Mouse (Mus musculus): ENCODE results near the gene Eps8l2. TPM values are rescaled to one million over a fixed set of nuclear protein-coding genes. Genes with fewer than 3 reads are reported as not detected.

Gene Eps8l2
- polyA plus RNA-seq, 1 experiment from 2014 or later: 29.1 TPM

GRCm38 (mm10) chr7:141335044-141335579 is 3.6 kb upstream of the Eps8l2 start:
- Histone ChIP-seq H3K9ac (no peak overlapping the region), H3K9me3 (no peaks in the 10 kb centered on the region), H3K4me3 (no peak overlapping the region), H3K27ac (no peak overlapping the region), H3K36me3 (peaks cover 20% of the 10 kb centered on the region), H3K4me2 (no peak overlapping the region), H3K27me3 (0 out of 2 replicates have a peak, but pooled peaks cover 4% of the 10 kb centered on the region), H3K4me1 (peaks cover 15% of the 10 kb centered on the region)
- WGBS: 84% methylated on average over 2 of the region's 2 CpGs
- ATAC-seq (ENCODE audit: borderline replicate concordance, extremely low read depth, low FRiP score, low TSS enrichment): no peak

DNA sequence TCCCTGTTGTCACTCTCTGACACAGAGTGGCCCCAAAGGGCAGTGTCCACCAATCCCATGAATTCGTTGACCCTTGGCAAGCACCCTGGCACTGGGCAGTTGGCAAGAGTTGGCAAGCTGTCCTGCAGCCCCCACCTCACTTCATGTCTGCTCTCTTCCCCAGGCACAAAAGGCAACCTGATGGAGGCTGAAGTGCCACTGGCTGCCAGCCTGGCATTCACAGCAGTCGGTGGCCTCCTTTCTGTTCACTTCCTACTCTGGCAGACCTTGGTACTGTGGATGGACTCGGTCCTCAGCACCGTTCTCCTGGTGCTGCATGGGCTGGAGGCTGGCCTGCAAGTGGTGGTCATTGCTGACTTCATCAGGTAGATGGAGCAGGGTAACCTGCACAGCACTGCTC is 3.0 kb upstream of the Eps8l2 start:
- Histone ChIP-seq H3K4me2 (no peak overlapping the region), H3K27me3 (0 out of 2 replicates have a peak, but pooled peaks cover 4% of the 10 kb centered on the region), H3K4me1 (peaks cover 21% of the 10 kb centered on the region), H3K9me3 (no peaks in the 10 kb centered on the region), H3K27ac (no peak overlapping the region), H3K4me3 (no peak overlapping the region), H3K9ac (no peak overlapping the region), H3K36me3 (peaks cover 20% of the 10 kb centered on the region)
- no peak for ATAC-seq (ENCODE audit: borderline replicate concordance, extremely low read depth, low FRiP score, low TSS enrichment)
- 76% methylated on average over 4 of the region's 4 CpGs for WGBS

GRCm38 (mm10) chr7:141336296-141336695 is 2.4 kb upstream of the Eps8l2 start:
- Histone ChIP-seq H3K9me3 (no peaks in the 10 kb centered on the region), H3K4me2 (no peak overlapping the region), H3K36me3 (peaks cover 20% of the 10 kb centered on the region), H3K4me1 (peaks cover 25% of the 10 kb centered on the region), H3K27ac (no peak overlapping the region), H3K9ac (no peak overlapping the region), H3K27me3 (0 out of 2 replicates have a peak, but pooled peaks cover 4% of the 10 kb centered on the region), H3K4me3 (no peak overlapping the region)
- no peak for ATAC-seq (ENCODE audit: borderline replicate concordance, extremely low read depth, low FRiP score, low TSS enrichment)
- WGBS: 73% methylated on average over 3 of the region's 3 CpGs

DNA sequence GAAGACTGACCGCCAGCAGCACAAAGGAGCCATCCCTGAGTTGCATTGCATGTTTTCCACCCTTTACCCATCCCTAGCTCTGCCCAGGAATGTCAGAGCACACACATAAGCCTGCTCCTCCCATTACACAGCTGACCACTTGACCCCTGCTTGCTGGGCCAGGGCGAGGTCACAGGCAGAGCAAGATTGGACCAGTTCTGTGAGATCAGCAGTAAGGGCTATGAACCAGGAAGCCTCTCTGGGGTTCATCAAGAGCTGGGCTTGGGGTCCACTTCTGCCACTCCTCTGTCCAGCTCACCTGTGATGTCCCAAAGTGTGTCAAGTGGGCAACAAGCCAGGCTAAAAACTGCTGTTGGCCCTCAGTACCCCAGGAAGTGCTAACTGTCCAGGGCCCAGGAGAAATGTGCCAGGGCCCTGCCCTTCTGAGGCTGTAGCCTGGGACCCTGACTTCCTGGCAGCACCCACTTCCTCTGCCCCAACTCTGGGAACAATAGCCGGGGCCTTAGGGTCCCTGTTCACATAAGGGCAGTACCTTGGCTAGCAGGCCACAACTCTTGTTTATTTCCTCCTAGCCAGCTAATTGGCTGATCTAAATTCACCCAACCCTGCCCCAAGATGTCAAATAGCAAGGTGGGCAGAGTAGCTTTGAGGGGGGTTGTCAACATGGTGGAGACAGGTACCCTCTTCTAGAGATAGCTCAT is 814 bp upstream of the Eps8l2 start:
- H3K4me1 ChIP-seq: peaks cover 25% of the 10 kb centered on the region
- ATAC-seq (ENCODE audit: borderline replicate concordance, extremely low read depth, low FRiP score, low TSS enrichment): no peak
- H3K27me3 ChIP-seq: 0 out of 2 replicates have a peak, but pooled peaks cover 4% of the 10 kb centered on the region
- H3K36me3 ChIP-seq: peaks cover 17% of the 10 kb centered on the region
- no peaks in the 10 kb centered on the region for H3K9me3 ChIP-seq
- H3K9ac ChIP-seq: no peak overlapping the region
- H3K27ac ChIP-seq: no peak overlapping the region; the same call in 1 of the 2 replicates
- 55% methylated on average over 3 of the region's 3 CpGs for WGBS
- H3K4me3 ChIP-seq: no peak overlapping the region
- H3K4me2 ChIP-seq: no peak overlapping the region

DNA sequence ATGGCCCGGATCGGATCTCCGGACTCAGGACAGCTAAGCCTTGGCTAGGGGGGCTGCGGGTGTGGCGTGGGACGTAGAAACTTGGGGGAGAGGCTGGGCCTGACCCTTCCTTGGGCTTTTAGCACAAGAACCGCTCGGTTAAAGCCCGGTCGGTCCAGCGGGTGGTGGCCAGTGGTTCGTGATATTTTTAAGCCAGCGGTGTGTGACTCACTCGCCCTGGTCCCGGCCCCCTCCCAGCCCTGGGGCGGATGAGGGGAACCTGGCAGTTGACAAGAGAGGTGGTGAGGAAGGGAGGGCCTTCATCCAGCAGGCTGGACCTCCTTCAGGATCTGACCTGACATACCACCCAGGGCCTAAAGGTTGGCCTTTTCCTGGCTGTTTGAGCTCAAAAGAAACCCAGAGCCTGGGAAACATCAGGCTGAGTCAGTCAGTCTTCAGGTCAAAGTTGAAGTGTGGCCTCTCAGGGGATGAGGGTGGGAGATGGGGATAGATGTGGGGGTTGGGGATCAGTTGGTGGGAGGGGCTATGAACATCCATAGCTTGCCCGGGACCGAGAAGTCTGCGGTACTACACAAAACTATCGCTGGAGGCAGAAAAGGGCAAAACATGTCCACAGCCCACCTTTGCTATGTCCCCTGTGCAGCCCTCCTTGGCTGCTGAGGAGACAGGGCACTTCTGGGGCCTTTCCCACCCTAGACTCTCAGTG is 688 bp downstream of the Eps8l2 start:
- H3K27ac ChIP-seq: peak overlapping the region; percentile 81
- H3K9ac ChIP-seq: peak overlapping the region; percentile 36
- WGBS: 32% methylated on average over 20 of the region's 20 CpGs
- no peaks in the 10 kb centered on the region for H3K9me3 ChIP-seq
- H3K4me2 ChIP-seq: peak overlapping the region; percentile 61
- H3K27me3 ChIP-seq: 0 out of 2 replicates have a peak, but pooled peaks cover 4% of the 10 kb centered on the region
- peaks cover 5% of the 10 kb centered on the region; the same call in 1 of the 2 replicates for H3K36me3 ChIP-seq
- ATAC-seq (ENCODE audit: borderline replicate concordance, extremely low read depth, low FRiP score, low TSS enrichment): no peak
- H3K4me3 ChIP-seq: peak overlapping the region; percentile 36
- peaks cover 25% of the 10 kb centered on the region for H3K4me1 ChIP-seq

DNA sequence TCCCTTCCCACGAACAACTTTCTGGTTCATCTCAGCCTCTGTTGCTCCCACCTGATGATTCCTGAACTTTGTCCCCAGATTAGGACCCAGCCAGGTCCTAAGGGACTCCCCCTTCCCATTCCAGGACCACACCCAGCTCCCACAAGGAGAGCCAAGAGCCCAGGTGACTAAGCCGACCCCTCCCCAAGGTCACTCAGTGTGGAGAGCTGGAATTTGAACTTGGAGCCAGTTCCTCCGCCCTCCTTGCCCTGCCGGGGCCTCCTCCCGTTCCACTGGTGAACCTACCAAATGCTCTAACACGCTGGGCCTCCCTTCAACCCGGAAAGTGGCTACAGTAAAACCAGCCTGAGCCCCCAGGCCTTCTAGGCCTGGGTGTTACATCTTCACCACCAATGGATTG is 1.3 kb downstream of the Eps8l2 start:
- Histone ChIP-seq H3K9me3 (no peaks in the 10 kb centered on the region), H3K4me2 (peak overlapping the region; percentile 61), H3K9ac (peak overlapping the region; percentile 36; the same call in 1 of the 2 replicates), H3K4me3 (peak overlapping the region; percentile 36), H3K27me3 (0 out of 2 replicates have a peak, but pooled peaks cover 4% of the 10 kb centered on the region), H3K27ac (peak overlapping the region; percentile 81), H3K4me1 (peaks cover 25% of the 10 kb centered on the region), H3K36me3 (no peaks in the 10 kb centered on the region)
- ATAC-seq (ENCODE audit: borderline replicate concordance, extremely low read depth, low FRiP score, low TSS enrichment): no peak
- 45% methylated on average over 7 of the region's 7 CpGs for WGBS

GRCm38 (mm10) chr7:141340476-141340875 is 1.8 kb downstream of the Eps8l2 start:
- Histone ChIP-seq H3K4me2 (peak overlapping the region; percentile 61), H3K9ac (no peak overlapping the region), H3K36me3 (no peaks in the 10 kb centered on the region), H3K27me3 (0 out of 2 replicates have a peak, but pooled peaks cover 4% of the 10 kb centered on the region), H3K27ac (peak overlapping the region; percentile 81), H3K4me1 (peaks cover 25% of the 10 kb centered on the region), H3K9me3 (no peaks in the 10 kb centered on the region), H3K4me3 (peak overlapping the region; percentile 36; the same call in 1 of the 2 replicates)
- 59% methylated on average over 6 of the region's 6 CpGs for WGBS
- peak; percentile 41 for ATAC-seq (ENCODE audit: borderline replicate concordance, extremely low read depth, low FRiP score, low TSS enrichment)

DNA sequence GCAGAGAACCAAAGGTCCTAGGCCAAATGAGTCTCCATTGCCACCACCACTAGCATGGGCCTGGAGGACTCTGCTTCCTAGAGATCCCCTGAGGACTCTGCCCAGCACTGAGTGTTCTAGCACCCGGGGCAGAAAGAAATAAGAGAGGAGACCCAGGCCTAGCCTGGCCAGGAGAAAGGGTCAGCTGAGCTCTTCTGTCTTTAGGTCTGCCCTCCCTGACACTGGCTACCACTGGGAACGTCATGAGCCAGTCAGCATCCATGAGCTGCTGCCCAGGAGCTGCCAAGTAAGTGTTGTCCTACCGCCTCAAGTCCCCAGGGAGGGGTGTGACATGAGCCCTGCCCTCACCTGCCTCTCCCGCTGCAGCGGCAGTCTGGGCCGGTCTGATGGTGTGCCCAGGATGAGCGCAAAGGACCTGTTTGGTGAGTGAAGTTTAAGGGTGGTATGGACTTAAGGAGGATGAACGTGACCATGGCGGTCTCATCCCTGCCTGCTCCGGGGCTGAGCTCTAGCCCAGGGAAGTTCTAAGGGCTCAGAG is 3.1 kb downstream of the Eps8l2 start:
- H3K4me1 ChIP-seq: peaks cover 25% of the 10 kb centered on the region
- H3K9ac ChIP-seq: no peak overlapping the region
- 0 out of 2 replicates have a peak, but pooled peaks cover 4% of the 10 kb centered on the region for H3K27me3 ChIP-seq
- WGBS: 73% methylated on average over 10 of the region's 10 CpGs
- no peaks in the 10 kb centered on the region for H3K36me3 ChIP-seq
- H3K9me3 ChIP-seq: no peaks in the 10 kb centered on the region
- H3K4me3 ChIP-seq: no peak overlapping the region
- no peak overlapping the region for H3K4me2 ChIP-seq
- ATAC-seq (ENCODE audit: borderline replicate concordance, extremely low read depth, low FRiP score, low TSS enrichment): no peak
- H3K27ac ChIP-seq: no peak overlapping the region

DNA sequence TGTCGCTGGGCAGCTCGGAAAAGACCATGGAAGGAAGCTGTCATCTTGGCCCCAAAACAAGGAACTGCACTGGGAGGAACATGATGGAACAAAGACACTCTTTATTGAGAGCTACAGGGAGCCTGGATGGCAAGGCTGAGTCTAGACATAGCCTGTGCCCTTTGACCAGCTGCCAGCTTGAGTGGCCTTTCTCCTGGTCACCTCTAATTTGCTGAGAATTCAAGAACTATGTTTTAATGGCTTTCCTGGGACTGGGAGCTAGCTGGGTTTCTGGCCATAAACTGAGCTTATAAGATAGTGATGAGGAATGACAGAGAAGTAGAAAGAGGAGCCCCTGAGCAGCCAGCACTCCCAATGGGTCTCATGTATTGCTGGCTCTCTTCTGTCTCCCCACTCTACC is 4.5 kb downstream of the Eps8l2 start:
- 75% methylated on average over 2 of the region's 2 CpGs for WGBS
- ATAC-seq (ENCODE audit: borderline replicate concordance, extremely low read depth, low FRiP score, low TSS enrichment): no peak

GRCm38 (mm10) chr7:141343696-141344095 is 5.0 kb downstream of the Eps8l2 start:
- Histone ChIP-seq H3K4me2 (no peak overlapping the region), H3K9ac (no peak overlapping the region), H3K27ac (no peak overlapping the region), H3K9me3 (no peaks in the 10 kb centered on the region), H3K4me3 (no peak overlapping the region), H3K36me3 (no peaks in the 10 kb centered on the region), H3K27me3 (0 out of 2 replicates have a peak, but pooled peaks cover 3% of the 10 kb centered on the region), H3K4me1 (peaks cover 19% of the 10 kb centered on the region)
- no peak for ATAC-seq (ENCODE audit: borderline replicate concordance, extremely low read depth, low FRiP score, low TSS enrichment)
- 67% methylated on average over 7 of the region's 7 CpGs for WGBS

More for the DNA sequence above, 4.5 kb downstream of the Eps8l2 start:
- Histone ChIP-seq H3K4me3 (no peak overlapping the region), H3K36me3 (no peaks in the 10 kb centered on the region), H3K4me1 (peaks cover 20% of the 10 kb centered on the region), H3K9ac (no peak overlapping the region), H3K27me3 (0 out of 2 replicates have a peak, but pooled peaks cover 4% of the 10 kb centered on the region), H3K4me2 (no peak overlapping the region), H3K27ac (no peak overlapping the region), H3K9me3 (no peaks in the 10 kb centered on the region)

DNA sequence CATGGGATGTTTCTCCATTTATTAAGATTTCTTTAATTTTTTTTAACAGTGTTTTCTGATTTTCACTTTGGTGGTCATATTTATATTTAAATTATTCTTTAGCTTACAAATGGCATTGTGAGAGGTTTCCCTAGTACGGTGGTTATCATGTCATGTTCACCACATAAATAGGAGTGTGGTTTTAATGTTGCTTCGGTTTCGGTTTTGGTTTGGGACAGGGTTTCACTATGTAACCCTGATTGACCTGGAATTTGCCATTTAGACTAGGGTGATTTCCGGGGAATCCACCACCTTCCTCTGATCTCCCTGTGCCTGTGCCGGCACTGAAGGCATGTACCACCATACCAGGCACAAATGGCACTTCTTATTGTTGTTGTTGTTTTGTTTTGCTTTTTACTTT is 6.1 kb downstream of the Eps8l2 start:
- peaks cover 13% of the 10 kb centered on the region; the same call in 1 of the 2 replicates for H3K4me1 ChIP-seq
- no peaks in the 10 kb centered on the region for H3K9me3 ChIP-seq
- ATAC-seq (ENCODE audit: borderline replicate concordance, extremely low read depth, low FRiP score, low TSS enrichment): no peak
- H3K27ac ChIP-seq: no peak overlapping the region
- WGBS: 78% methylated on average over 5 of the region's 5 CpGs
- no peaks in the 10 kb centered on the region for H3K27me3 ChIP-seq
- H3K4me2 ChIP-seq: no peak overlapping the region
- H3K9ac ChIP-seq: no peak overlapping the region
- H3K4me3 ChIP-seq: no peak overlapping the region
- no peaks in the 10 kb centered on the region for H3K36me3 ChIP-seq

All from lung, embryonic 15.5 days (tissue).